Mouse (Mus musculus) kidney, embryonic 16.5 days (tissue): ENCODE data around the gene Epas1. TPM values are rescaled to one million over a fixed set of nuclear protein-coding genes. Genes with fewer than 3 reads are reported as not detected.

ENCODE experiments used
- ATAC-seq: fragments of 200-750 bp; cut with Nextera tagmentation; 2 replicates; pipeline ENCODE4 v1.8.0; 2017; ENCODE audit warnings: moderate TSS enrichment; ENCODE audit not compliant: low FRiP score, low TSS enrichment
- H3K27ac ChIP-seq: fragments of 300-500 bp; sonication (generic); 2 replicates; pipeline ENCODE4 v1.5.1; 2014; ENCODE audit warnings: low read length
- H3K27me3 ChIP-seq: fragments of 300-500 bp; sonication (generic); 2 replicates; pipeline ENCODE4 v1.6.1; 2014; ENCODE audit warnings: low read length, control low read depth, mixed read lengths; ENCODE audit not compliant: insufficient read depth
- H3K36me3 ChIP-seq: fragments of 300-500 bp; sonication (generic); 2 replicates; pipeline ENCODE4 v1.6.1; 2014; ENCODE audit warnings: low read length, control low read depth, mixed read lengths; ENCODE audit not compliant: insufficient read depth
- H3K4me1 ChIP-seq: fragments of 300-500 bp; sonication (generic); 2 replicates; pipeline ENCODE4 v1.6.1; 2014; ENCODE audit warnings: low read length, control low read depth, mixed read lengths; ENCODE audit not compliant: insufficient read depth
- H3K4me2 ChIP-seq: fragments of 300-500 bp; sonication (generic); replicated peaks from 2 replicates; pipeline ENCODE4 v1.6.1; 2014; ENCODE audit warnings: low read depth, low read length
- H3K4me3 ChIP-seq: fragments of 300-500 bp; sonication (generic); 2 replicates; pipeline ENCODE4 v1.5.1; 2014; ENCODE audit warnings: mild to moderate bottlenecking, low read length
- H3K9ac ChIP-seq: fragments of 300-500 bp; sonication (generic); replicated peaks from 2 replicates; pipeline ENCODE4 v1.6.1; 2014; ENCODE audit warnings: low read length
- H3K9me3 ChIP-seq: fragments of 300-500 bp; sonication (generic); 2 replicates; pipeline ENCODE4 v1.6.1; 2016; ENCODE audit warnings: low read length, control low read depth
- WGBS: fragments of 180-500 bp; shearing (Covaris S2); extraction: QIAGEN DNeasy Blood & Tissue Kit; methylation state at CpG from one replicate; pipeline ENCODE4 v1.1.7; 2014; 5-methylcytosine and 5-hydroxymethylcytosine counted together
- polyA plus RNA-seq: library from polyadenylated mRNA; unstranded; fragments of >200 nt; fragmentation: Nextera tagmentation; extraction: Ambion mirVana; gene quantifications from 2 replicates; pipeline ENCODE4 v1.2.1, GENCODE M21; 2015

Epas1 gene
- polyA plus RNA-seq, 1 experiment from 2014 or later = 10.0 TPM

DNA sequence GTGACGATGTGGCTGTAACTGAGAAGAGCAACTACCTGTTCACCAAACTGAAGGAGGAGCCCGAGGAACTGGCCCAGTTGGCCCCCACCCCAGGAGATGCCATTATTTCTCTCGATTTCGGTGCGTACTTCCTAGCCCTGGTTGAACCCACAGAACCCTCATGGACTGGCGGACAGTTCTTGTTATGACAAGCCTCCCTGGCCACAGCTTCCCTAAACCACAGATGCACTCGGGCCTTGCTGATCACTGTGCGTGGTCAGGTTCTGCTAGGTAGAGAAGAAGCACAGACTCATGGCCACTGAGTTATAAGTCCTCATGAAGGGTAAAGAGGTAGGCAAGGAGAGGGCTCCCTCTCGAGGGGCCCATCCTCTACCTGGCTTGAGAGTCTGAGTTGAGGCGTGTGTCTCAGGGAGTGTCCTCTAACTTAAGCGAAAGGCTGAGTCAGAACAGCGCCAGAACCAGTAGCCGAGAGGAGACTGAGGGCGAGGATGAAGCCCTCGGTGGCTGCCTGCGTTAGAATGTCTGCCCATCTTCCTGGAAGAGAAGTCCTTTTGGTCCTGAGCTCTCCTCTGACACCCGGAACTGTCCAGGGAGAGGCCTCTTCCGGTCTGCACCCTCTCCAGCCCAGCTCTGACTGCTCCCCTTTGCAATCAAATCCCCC is 71.1 kb downstream of the Epas1 start:
- no peak overlapping the region for H3K27ac ChIP-seq
- H3K9ac ChIP-seq = no peak overlapping the region
- H3K9me3 ChIP-seq = no peaks in the 10 kb centered on the region
- no peak overlapping the region for H3K4me2 ChIP-seq
- no peaks in the 10 kb centered on the region for H3K4me1 ChIP-seq
- 79% methylated on average over 18 of the region's 18 CpGs for WGBS
- no peaks in the 10 kb centered on the region for H3K27me3 ChIP-seq
- no peak overlapping the region for H3K4me3 ChIP-seq
- ATAC-seq = no peak
- H3K36me3 ChIP-seq = peaks cover 4% of the 10 kb centered on the region; the same call in 1 of the 2 replicates

DNA sequence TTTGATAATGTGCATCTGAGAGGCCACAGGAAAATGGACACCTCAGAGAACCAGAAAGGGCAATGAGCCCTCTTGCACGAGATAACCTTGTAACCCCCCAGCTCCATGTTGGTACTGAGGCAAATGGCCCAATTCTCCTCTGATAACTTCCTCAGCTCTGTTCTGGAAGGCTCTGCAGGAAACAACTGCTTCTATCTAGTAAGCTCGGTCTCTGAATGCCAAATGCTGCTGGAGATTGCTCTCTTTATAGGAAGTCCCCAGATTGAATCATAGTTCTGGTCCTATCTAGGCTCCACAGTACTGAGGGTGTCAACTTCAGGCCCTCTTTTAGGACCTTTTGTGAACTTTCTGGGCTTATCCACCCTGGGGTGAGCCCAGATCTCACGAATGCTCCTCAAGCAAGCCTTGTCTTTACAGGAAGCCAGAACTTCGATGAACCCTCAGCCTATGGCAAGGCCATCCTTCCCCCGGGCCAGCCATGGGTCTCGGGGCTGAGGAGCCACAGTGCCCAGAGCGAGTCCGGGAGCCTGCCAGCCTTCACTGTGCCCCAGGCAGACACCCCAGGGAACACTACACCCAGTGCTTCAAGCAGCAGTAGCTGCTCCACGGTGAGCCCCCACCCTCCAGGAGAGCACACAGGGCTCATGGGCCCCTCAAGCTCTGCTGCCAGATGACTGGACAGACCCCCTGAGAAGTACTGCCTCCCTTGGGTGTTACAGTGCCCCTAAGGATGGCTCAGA is 71.8 kb downstream of the Epas1 start:
- Histone ChIP-seq H3K9me3 (no peaks in the 10 kb centered on the region), H3K4me1 (no peaks in the 10 kb centered on the region), H3K9ac (no peak overlapping the region), H3K27me3 (no peaks in the 10 kb centered on the region), H3K36me3 (peaks cover 4% of the 10 kb centered on the region; the same call in 1 of the 2 replicates), H3K27ac (no peak overlapping the region), H3K4me2 (no peak overlapping the region), H3K4me3 (no peak overlapping the region)
- 87% methylated on average over 9 of the region's 9 CpGs for WGBS
- no peak for ATAC-seq

DNA sequence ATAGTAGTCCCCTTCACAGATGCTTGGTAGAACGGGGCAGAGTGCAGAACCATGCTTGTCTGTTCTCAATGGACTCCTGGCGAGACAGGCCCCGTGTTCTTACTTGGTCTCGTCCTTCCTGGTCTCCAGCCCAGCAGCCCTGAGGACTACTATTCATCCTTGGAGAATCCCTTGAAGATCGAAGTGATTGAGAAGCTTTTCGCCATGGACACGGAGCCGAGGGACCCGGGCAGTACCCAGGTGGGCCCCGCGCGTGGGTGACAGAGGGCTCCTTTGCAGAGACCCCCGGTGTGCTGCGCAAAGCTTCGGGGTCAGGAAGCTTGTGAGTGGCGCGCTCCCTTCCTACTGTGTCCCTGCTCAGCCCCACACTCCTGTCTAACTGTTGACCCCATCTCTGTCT is 72.9 kb downstream of the Epas1 start:
- Histone ChIP-seq H3K9me3 (no peaks in the 10 kb centered on the region), H3K4me3 (no peak overlapping the region), H3K27ac (no peak overlapping the region), H3K36me3 (peaks cover 4% of the 10 kb centered on the region; the same call in 1 of the 2 replicates), H3K9ac (no peak overlapping the region), H3K4me2 (no peak overlapping the region), H3K4me1 (no peaks in the 10 kb centered on the region), H3K27me3 (no peaks in the 10 kb centered on the region)
- no peak for ATAC-seq
- 92% methylated on average over 17 of the region's 17 CpGs for WGBS

DNA sequence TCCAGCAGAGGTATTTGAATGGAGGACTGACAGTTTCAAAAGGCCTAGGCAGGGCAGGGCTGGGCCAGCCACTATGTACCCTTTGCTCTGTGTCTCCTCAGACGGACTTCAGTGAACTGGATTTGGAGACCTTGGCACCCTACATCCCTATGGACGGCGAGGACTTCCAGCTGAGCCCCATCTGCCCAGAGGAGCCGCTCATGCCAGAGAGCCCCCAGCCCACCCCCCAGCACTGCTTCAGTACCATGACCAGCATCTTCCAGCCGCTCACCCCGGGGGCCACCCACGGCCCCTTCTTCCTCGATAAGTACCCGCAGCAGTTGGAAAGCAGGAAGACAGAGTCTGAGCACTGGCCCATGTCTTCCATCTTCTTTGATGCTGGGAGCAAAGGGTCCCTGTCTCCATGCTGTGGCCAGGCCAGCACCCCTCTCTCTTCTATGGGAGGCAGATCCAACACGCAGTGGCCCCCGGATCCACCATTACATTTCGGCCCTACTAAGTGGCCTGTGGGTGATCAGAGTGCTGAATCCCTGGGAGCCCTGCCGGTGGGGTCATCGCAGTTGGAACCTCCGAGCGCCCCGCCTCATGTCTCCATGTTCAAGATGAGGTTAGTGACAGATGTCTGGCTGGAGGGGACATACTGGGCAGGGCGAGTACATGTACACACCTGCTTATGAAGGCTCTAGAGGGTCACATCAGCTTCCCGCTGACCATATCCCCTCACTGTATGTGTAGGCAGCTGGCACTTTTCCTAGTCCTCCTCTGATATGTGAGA is 74.1 kb downstream of the Epas1 start:
- Histone ChIP-seq H3K4me3 (no peak overlapping the region), H3K9ac (no peak overlapping the region), H3K9me3 (no peaks in the 10 kb centered on the region), H3K36me3 (peaks cover 4% of the 10 kb centered on the region; the same call in 1 of the 2 replicates), H3K4me1 (no peaks in the 10 kb centered on the region), H3K27ac (no peak overlapping the region), H3K4me2 (no peak overlapping the region), H3K27me3 (no peaks in the 10 kb centered on the region)
- ATAC-seq = no peak
- WGBS = 93% methylated on average over 19 of the region's 19 CpGs

DNA sequence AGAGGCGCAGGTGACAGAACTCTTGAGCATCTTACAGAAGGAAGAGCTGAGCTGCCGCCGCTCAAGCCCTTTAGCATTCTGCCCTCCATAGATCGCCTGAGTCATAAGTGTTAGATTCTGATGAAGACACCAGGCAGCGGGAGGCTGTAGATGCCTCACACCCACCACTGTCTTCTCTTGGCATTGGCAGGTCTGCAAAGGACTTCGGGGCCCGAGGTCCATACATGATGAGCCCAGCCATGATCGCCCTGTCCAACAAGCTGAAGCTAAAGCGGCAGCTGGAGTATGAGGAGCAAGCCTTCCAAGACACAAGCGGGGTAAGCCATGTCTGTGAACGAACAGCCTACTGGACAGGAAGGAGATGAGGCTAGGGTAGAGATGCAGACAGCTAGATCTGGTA is 75.0 kb downstream of the Epas1 start:
- no peaks in the 10 kb centered on the region for H3K9me3 ChIP-seq
- 95% methylated on average over 11 of the region's 11 CpGs for WGBS
- no peak for ATAC-seq
- no peak overlapping the region for H3K27ac ChIP-seq
- H3K4me1 ChIP-seq = no peaks in the 10 kb centered on the region
- H3K4me2 ChIP-seq = no peak overlapping the region
- no peak overlapping the region for H3K4me3 ChIP-seq
- no peak overlapping the region for H3K9ac ChIP-seq
- peaks cover 4% of the 10 kb centered on the region; the same call in 1 of the 2 replicates for H3K36me3 ChIP-seq
- no peaks in the 10 kb centered on the region for H3K27me3 ChIP-seq

DNA sequence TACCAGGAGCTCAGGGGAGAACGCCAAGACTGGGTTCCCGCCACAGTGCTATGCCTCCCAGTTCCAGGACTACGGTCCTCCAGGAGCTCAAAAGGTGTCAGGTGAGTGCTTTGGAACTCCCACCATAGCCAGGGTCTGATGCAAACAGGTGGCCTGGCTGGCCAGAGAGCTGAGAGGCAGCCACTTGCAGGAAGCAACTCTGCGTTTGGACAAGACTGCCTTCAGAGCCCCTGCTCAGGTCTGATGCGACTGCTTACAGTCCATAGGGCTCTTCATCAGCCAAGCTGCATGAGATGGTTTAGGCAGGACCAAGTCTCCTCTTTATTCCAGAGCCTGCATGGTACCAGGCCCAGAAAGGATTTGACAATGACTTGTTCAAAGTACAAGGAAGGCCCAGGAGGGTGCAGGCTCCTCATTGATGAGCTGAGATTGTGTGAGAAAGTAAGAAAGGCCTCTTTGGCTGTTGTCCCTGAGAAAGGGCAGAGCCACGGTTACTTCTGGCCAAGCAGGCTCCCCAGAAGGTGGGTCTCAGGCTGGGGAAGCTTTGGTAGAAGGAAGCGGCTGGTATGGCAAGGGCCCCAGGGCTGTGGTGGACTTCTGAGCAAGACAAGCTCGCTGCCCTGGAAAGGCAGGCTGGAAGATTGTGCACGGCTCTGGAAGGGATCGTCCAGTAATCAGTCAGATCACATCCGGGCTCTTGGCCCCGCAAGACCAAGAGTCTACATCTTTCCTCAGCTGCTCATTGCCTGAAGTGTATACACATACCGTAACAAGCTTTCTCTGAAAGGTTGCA is 76.1 kb downstream of the Epas1 start:
- no peaks in the 10 kb centered on the region for H3K9me3 ChIP-seq
- H3K4me3 ChIP-seq = no peak overlapping the region
- H3K36me3 ChIP-seq = peaks cover 4% of the 10 kb centered on the region; the same call in 1 of the 2 replicates
- no peak for ATAC-seq
- no peak overlapping the region for H3K4me2 ChIP-seq
- no peaks in the 10 kb centered on the region for H3K27me3 ChIP-seq
- 85% methylated on average over 13 of the region's 13 CpGs for WGBS
- H3K27ac ChIP-seq = no peak overlapping the region
- H3K4me1 ChIP-seq = no peaks in the 10 kb centered on the region
- H3K9ac ChIP-seq = no peak overlapping the region

DNA sequence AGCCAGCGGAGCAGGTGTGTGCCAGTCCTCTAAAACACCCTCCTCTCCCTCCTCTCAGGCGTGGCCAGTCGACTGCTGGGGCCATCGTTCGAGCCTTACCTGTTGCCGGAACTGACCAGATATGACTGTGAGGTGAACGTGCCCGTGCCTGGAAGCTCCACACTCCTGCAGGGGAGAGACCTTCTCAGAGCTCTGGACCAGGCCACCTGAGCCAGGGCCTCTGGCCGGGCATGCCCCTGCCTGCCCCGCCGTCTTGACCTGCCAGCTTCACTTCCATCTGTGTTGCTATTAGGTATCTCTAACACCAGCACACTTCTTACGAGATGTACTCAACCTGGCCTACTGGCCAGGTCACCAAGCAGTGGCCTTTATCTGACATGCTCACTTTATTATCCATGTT is 77.4 kb downstream of the Epas1 start:
- no peaks in the 10 kb centered on the region for H3K27me3 ChIP-seq
- WGBS = 85% methylated on average over 12 of the region's 12 CpGs
- no peak overlapping the region for H3K9ac ChIP-seq
- no peak for ATAC-seq
- H3K4me1 ChIP-seq = no peaks in the 10 kb centered on the region
- no peak overlapping the region for H3K4me3 ChIP-seq
- H3K9me3 ChIP-seq = no peaks in the 10 kb centered on the region
- H3K36me3 ChIP-seq = peaks cover 4% of the 10 kb centered on the region; the same call in 1 of the 2 replicates
- H3K4me2 ChIP-seq = no peak overlapping the region
- no peak overlapping the region for H3K27ac ChIP-seq

DNA sequence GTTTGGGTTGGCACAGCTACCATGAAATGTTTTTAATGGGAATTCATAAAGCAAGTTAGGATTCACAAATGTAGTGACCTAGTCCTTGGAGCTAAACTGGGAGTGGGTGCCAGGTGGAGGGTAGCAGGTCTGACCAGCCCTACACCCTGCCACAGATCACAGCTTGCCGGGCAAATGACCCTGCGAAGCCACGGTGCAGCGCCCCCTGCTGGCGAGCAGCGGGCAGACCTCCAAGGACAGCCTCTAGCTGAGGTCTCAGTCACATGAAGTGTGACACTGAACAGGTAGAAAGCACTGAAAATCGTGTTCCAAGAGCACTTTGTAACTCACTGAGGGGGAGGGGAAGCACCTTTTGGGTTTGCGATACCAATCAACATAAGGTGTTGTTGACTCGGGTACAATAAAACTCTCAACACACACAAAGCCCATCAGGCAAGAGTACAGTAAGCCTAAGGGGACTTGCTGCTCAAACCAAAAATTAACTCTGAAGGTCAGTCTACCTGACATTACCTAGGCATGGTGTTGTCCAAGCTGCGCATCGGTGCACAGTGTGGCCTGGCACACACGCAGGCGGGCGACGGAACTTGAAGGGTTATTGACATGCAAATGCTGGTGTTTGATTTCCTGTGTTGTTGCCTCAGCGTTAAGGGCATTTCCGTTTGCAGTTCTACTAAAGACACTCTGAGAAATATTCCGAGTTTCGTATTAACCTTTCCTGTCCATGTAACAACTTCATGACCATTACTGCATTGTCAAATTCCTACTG is 79.2 kb downstream of the Epas1 start:
- no peaks in the 10 kb centered on the region for H3K9me3 ChIP-seq
- H3K27ac ChIP-seq = no peak overlapping the region
- H3K4me2 ChIP-seq = no peak overlapping the region
- no peaks in the 10 kb centered on the region for H3K27me3 ChIP-seq
- ATAC-seq = no peak
- H3K4me3 ChIP-seq = no peak overlapping the region
- H3K36me3 ChIP-seq = peaks cover 4% of the 10 kb centered on the region; the same call in 1 of the 2 replicates
- H3K4me1 ChIP-seq = no peaks in the 10 kb centered on the region
- 67% methylated on average over 19 of the region's 19 CpGs for WGBS
- no peak overlapping the region for H3K9ac ChIP-seq

DNA sequence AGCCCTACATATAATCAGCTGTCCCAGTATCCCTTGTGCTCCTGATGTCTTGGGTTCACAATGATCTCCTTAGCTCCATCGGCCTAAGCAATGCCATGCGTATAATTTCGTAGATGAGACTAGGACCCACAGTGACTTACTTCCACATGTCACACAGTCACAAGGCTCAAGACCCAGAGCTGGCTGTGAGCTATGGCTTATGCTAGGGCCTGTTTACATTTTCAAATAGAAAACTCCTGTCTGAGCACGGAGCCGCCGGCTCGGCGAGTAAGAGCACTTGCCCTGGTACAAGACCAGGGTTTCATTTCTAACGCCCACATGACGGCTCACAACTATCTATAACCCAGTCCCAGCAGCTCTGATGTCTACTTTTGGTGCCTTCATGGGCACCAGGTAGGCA is 80.4 kb downstream of the Epas1 start:
- Histone ChIP-seq H3K4me3 (no peak overlapping the region), H3K4me2 (no peak overlapping the region), H3K27ac (no peak overlapping the region), H3K9ac (no peak overlapping the region), H3K4me1 (no peaks in the 10 kb centered on the region), H3K9me3 (no peaks in the 10 kb centered on the region), H3K27me3 (no peaks in the 10 kb centered on the region), H3K36me3 (no peaks in the 10 kb centered on the region; the same call in 1 of the 2 replicates)
- no peak for ATAC-seq
- WGBS = 90% methylated on average over 10 of the region's 10 CpGs
